Mouse (Mus musculus): ENCODE data around the gene Sh3rf3. TPM values are rescaled to one million over a fixed set of nuclear protein-coding genes. Genes with fewer than 3 reads are reported as not detected.

Gene Sh3rf3
- polyA plus RNA-seq, 1 experiment, result 1.5 TPM

GRCm38 (mm10) chr10:58928952-58929442 is 115.8 kb downstream of the Sh3rf3 start:
- no peaks in the 10 kb centered on the region for H3K27me3 ChIP-seq (ENCODE audit: control insufficient read depth, insufficient read depth, low read length)
- WGBS, result 71% methylated on average over 5 of the region's 5 CpGs

GRCm38 (mm10) chr10:58932151-58932773 is 119.1 kb downstream of the Sh3rf3 start:
- Histone ChIP-seq H3K4me3 (ENCODE audit: extremely low read depth, insufficient read depth, insufficient read length) (no peak overlapping the region), H3K36me3 (ENCODE audit: control insufficient read depth, insufficient read depth, low read length) (no peaks in the 10 kb centered on the region), H3K4me1 (ENCODE audit: control insufficient read depth, insufficient read depth, insufficient read length) (no peaks in the 10 kb centered on the region), H3K27ac (ENCODE audit: insufficient read depth, low read length) (no peak overlapping the region), H3K27me3 (ENCODE audit: control insufficient read depth, insufficient read depth, low read length) (no peaks in the 10 kb centered on the region)
- TF ChIP-seq POLR2A (IDR thresholded peaks at IDR 0.05; ENCODE audit: low read depth, low read length), result no peak
- no peak for TF ChIP-seq CTCF (IDR thresholded peaks at IDR 0.05; ENCODE audit: extremely low read depth, insufficient read depth, insufficient read length, insufficient replicate concordance)
- DNase-seq (ENCODE audit: low read depth in 1 of 2, low spot score in 2 of 2), result no peak
- 54% methylated on average over 22 of the region's 22 CpGs for WGBS

More at GRCm38 (mm10) chr10:58928952-58929442, 115.8 kb downstream of the Sh3rf3 start:
- Histone ChIP-seq H3K36me3 (ENCODE audit: control insufficient read depth, insufficient read depth, low read length) (no peaks in the 10 kb centered on the region), H3K27ac (ENCODE audit: insufficient read depth, low read length) (no peak overlapping the region), H3K4me3 (ENCODE audit: extremely low read depth, insufficient read depth, insufficient read length) (no peak overlapping the region), H3K4me1 (ENCODE audit: control insufficient read depth, insufficient read depth, insufficient read length) (no peaks in the 10 kb centered on the region)
- TF ChIP-seq POLR2A (IDR thresholded peaks at IDR 0.05; ENCODE audit: low read depth, low read length), result no peak
- TF ChIP-seq CTCF (IDR thresholded peaks at IDR 0.05; ENCODE audit: extremely low read depth, insufficient read depth, insufficient read length, insufficient replicate concordance), result no peak
- no peak for DNase-seq (ENCODE audit: low read depth in 1 of 2, low spot score in 2 of 2)

- Histone ChIP-seq H3K4me3 (ENCODE audit: extremely low read depth, insufficient read depth, insufficient read length) (no peak overlapping the region), H3K27ac (ENCODE audit: insufficient read depth, low read length) (no peak overlapping the region), H3K4me1 (ENCODE audit: control insufficient read depth, insufficient read depth, insufficient read length) (no peaks in the 10 kb centered on the region), H3K36me3 (ENCODE audit: control insufficient read depth, insufficient read depth, low read length) (no peaks in the 10 kb centered on the region), H3K27me3 (ENCODE audit: control insufficient read depth, insufficient read depth, low read length) (no peaks in the 10 kb centered on the region)
- no peak for DNase-seq (ENCODE audit: low read depth in 1 of 2, low spot score in 2 of 2)
- no peak for TF ChIP-seq POLR2A (IDR thresholded peaks at IDR 0.05; ENCODE audit: low read depth, low read length)
- no peak for TF ChIP-seq CTCF (IDR thresholded peaks at IDR 0.05; ENCODE audit: extremely low read depth, insufficient read depth, insufficient read length, insufficient replicate concordance)
- 87% methylated on average over 6 of the region's 6 CpGs for WGBS
Observed at GRCm38 (mm10) chr10:58935606-58936005, 122.4 kb downstream of the Sh3rf3 start.

DNA sequence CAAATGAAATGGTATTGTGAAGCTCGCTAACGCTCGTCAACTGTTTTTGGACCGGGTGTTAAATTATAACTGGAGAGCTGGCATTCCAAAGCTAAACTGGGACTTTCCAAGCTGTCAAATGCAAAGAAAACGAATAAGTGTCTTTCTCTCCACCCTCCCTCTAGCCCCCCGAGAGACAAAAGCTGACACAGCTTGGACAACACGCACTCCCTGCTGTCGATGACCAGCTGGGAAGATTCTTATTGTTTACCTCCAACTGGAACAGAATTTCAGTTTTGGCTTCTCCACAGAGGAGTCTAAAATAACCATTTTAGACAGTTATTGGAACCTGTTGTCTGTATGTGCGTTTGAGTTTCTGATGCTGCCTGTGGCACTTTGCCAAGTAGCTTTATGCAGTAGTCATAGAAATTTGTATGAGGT is 123.3 kb downstream of the Sh3rf3 start:
- H3K4me3 ChIP-seq (ENCODE audit: extremely low read depth, insufficient read depth, insufficient read length), result no peak overlapping the region
- no peak overlapping the region for H3K27ac ChIP-seq (ENCODE audit: insufficient read depth, low read length)
- 86% methylated on average over 9 of the region's 9 CpGs for WGBS
- no peak for TF ChIP-seq CTCF (IDR thresholded peaks at IDR 0.05; ENCODE audit: extremely low read depth, insufficient read depth, insufficient read length, insufficient replicate concordance)
- no peak for TF ChIP-seq POLR2A (IDR thresholded peaks at IDR 0.05; ENCODE audit: low read depth, low read length)
- no peaks in the 10 kb centered on the region for H3K27me3 ChIP-seq (ENCODE audit: control insufficient read depth, insufficient read depth, low read length)
- DNase-seq (ENCODE audit: low read depth in 1 of 2, low spot score in 2 of 2), result no peak
- H3K36me3 ChIP-seq (ENCODE audit: control insufficient read depth, insufficient read depth, low read length), result no peaks in the 10 kb centered on the region
- H3K4me1 ChIP-seq (ENCODE audit: control insufficient read depth, insufficient read depth, insufficient read length), result no peaks in the 10 kb centered on the region

DNA sequence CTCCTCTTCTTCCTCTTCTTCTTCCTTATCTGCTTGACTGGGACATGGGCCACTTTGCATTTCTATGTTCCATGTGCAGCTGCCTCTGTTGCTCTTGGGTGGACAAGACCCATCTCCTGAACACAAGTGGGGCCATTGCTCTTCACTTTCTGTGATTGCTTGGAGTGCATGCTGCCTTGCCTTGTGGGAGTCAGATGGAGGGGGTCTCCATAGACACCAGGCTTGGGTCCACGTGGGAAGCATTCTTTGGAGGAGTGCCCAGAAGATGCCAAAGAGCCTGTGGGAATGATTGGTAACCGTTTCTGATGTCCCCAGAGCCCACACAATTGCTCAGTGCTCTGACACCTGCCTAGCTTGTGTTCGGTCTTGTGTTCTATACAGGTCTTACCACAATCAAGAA is 124.4 kb downstream of the Sh3rf3 start:
- no peaks in the 10 kb centered on the region for H3K27me3 ChIP-seq (ENCODE audit: control insufficient read depth, insufficient read depth, low read length)
- H3K4me1 ChIP-seq (ENCODE audit: control insufficient read depth, insufficient read depth, insufficient read length), result no peaks in the 10 kb centered on the region
- TF ChIP-seq CTCF (IDR thresholded peaks at IDR 0.05; ENCODE audit: extremely low read depth, insufficient read depth, insufficient read length, insufficient replicate concordance) (no peak), POLR2A (IDR thresholded peaks at IDR 0.05; ENCODE audit: low read depth, low read length) (no peak)
- no peak for DNase-seq (ENCODE audit: low read depth in 1 of 2, low spot score in 2 of 2)
- H3K27ac ChIP-seq (ENCODE audit: insufficient read depth, low read length), result no peak overlapping the region
- 74% methylated on average over 3 of the region's 3 CpGs for WGBS
- H3K36me3 ChIP-seq (ENCODE audit: control insufficient read depth, insufficient read depth, low read length), result no peaks in the 10 kb centered on the region
- H3K4me3 ChIP-seq (ENCODE audit: extremely low read depth, insufficient read depth, insufficient read length), result no peak overlapping the region

GRCm38 (mm10) chr10:58942819-58943218 is 129.7 kb downstream of the Sh3rf3 start:
- no peaks in the 10 kb centered on the region for H3K27me3 ChIP-seq (ENCODE audit: control insufficient read depth, insufficient read depth, low read length)
- no peak overlapping the region for H3K4me3 ChIP-seq (ENCODE audit: extremely low read depth, insufficient read depth, insufficient read length)
- H3K36me3 ChIP-seq (ENCODE audit: control insufficient read depth, insufficient read depth, low read length), result no peaks in the 10 kb centered on the region
- no peak overlapping the region for H3K27ac ChIP-seq (ENCODE audit: insufficient read depth, low read length)
- no peaks in the 10 kb centered on the region for H3K4me1 ChIP-seq (ENCODE audit: control insufficient read depth, insufficient read depth, insufficient read length)
- TF ChIP-seq CTCF (IDR thresholded peaks at IDR 0.05; ENCODE audit: extremely low read depth, insufficient read depth, insufficient read length, insufficient replicate concordance), result no peak
- TF ChIP-seq POLR2A (IDR thresholded peaks at IDR 0.05; ENCODE audit: low read depth, low read length), result no peak
- WGBS, result 77% methylated on average over 3 of the region's 3 CpGs
- no peak for DNase-seq (ENCODE audit: low read depth in 1 of 2, low spot score in 2 of 2)

DNA sequence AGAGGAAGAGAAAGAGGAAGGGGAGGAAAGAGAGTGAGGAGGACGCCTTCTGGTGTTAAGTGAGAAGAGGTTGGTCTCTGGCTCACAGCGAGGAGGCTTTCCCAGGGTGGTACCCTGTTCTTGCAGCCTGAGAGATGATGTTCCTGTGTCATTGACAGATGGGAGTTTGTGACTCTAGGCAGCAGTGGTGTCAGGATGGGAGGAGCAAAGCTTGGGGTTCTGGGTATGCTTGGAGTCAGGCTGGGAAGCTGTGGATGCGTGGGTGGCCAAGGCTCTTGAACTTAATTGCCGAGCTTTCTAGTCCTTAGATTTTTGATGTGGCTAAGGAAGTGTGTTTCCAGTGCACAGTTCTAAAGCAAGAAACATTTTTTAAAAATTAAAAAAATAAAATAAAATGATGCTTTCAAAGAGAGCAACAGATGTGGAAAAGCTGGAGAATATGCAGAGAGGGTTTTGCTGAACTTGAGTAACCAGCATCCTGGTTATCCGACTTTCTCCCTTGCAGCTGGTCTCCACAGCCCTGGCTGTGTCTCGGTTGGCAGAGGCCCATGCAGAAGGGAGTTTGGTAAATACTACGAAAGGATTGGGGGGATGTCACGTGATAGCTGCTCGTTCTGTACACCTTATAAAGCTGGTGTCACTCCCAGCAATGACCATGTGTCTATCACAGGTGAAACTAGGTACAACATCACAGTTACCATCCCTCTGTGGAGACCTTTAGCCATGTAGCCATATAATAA is 130.7 kb downstream of the Sh3rf3 start:
- H3K27ac ChIP-seq (ENCODE audit: insufficient read depth, low read length), result no peak overlapping the region
- no peak for DNase-seq (ENCODE audit: low read depth in 1 of 2, low spot score in 2 of 2)
- no peak for TF ChIP-seq POLR2A (IDR thresholded peaks at IDR 0.05; ENCODE audit: low read depth, low read length)
- 68% methylated on average over 9 of the region's 9 CpGs for WGBS
- no peaks in the 10 kb centered on the region for H3K4me1 ChIP-seq (ENCODE audit: control insufficient read depth, insufficient read depth, insufficient read length)
- no peak overlapping the region for H3K4me3 ChIP-seq (ENCODE audit: extremely low read depth, insufficient read depth, insufficient read length)
- H3K36me3 ChIP-seq (ENCODE audit: control insufficient read depth, insufficient read depth, low read length), result no peaks in the 10 kb centered on the region
- H3K27me3 ChIP-seq (ENCODE audit: control insufficient read depth, insufficient read depth, low read length), result no peaks in the 10 kb centered on the region

All from spleen, adult 2 months (tissue).